Mouse (Mus musculus): ENCODE measurements around the gene Phldb2.
A peak's percentile ranks its signal among the peaks of the same experiment; 100 is the strongest.

Gene Phldb2

DNA sequence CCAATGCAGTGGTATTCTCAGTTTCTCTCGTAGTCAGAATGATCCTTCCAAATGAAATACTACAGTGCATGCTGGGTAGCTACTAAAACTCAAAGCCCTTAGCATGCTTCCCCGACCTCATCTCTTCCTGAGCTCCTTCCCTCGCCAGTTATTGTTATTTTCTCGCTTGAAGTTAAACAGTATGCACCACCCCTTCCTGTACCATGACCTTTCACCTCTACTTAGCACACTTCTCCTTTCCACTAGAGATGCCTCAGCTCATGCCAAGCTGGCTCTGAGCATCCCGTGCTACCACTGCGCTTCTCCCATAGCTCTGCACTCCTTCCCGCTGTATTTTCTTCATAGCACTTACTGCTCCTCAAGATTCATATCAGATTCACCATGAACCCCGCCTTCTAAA is 215.5 kb downstream of the Phldb2 start:
- DNase-seq (ENCODE audit: low read depth, low spot score), result no peak

DNA sequence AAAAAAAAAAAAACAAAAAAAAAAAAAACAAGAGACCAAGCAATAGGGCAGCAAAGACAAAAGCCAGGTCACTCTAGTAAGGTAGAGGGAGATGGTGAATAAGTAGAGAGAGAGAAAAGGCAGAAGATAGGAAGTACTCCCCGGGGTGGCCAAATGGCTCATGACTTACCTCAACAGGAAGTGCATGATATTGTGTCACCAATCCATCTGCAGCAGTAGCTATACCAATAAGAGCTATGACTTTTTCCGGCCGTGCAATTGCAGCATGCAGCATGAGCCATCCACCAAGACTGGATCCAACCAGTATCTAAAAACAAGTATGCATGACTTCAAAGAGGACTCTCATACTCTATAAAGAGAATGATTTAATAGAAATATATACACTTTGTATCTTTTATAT is 216.7 kb downstream of the Phldb2 start:
- no peak for DNase-seq (ENCODE audit: low read depth, low spot score)

DNA sequence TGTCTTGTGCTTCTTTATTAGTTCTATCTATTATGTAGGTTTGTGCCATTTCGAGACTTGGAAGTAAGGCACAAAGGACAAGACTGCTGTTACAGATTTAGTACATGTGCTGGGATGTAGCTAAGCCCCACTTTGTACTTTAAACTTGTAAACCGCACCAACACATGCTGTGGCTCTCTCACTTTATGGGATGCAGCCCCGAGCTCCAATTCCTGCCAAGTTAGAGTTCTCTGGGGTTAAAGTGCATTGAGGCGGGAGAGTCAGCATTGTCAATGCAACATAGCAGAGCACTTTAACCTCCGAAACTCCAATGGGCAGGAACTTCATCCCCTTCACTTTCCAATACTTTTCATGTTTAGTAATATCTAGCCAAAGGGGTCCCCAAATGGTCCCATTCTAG is 224.2 kb downstream of the Phldb2 start:
- DNase-seq (ENCODE audit: low read depth, low spot score), result no peak

- DNase-seq (ENCODE audit: low read depth, low spot score), result peak; percentile 85
Measured at GRCm38 (mm10) chr16:45724742-45725102, 228.7 kb downstream of the Phldb2 start.

GRCm38 (mm10) chr16:45724061-45724741 is 229.2 kb downstream of the Phldb2 start, which contains the start of gene Tagln3:
Gene Tagln3, minus strand, starts transcription at chr16:45724608.
- peak; percentile 69 for DNase-seq (ENCODE audit: low read depth, low spot score)

DNA sequence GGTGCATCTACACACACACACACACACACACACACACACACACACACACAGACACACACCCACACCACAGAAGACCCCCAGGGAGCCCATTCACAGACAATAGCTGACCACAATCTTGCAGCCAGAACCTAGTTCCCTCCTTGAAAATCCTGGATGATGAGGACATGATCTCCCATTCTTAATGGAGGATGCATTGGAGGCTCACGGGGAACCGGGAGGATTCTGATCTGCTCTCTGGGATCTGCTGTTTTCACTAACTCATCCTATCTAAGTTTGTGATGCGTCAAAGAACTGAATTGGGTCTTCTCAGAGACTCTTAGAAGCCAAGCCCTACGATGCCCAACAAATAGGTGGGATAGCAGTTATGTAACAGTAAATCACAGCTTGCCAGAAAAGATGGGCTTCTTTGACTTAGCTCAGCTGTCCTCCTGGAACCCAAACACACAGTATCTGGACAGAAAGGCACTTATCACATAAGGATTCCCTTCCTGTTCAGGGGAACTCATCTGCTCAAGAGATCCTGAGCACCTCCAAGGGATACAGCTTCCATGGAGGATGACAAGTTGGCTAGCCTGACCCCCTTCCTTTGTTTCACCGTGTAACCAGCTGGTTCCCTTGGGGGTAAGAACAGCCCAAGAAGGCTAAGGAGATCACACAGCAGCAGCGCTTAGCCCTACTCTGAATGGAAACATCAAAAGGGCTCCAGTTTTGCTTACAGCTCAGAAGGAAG is 230.1 kb downstream of the Phldb2 start:
- peak; percentile 10 for DNase-seq (ENCODE audit: low read depth, low spot score)

DNA sequence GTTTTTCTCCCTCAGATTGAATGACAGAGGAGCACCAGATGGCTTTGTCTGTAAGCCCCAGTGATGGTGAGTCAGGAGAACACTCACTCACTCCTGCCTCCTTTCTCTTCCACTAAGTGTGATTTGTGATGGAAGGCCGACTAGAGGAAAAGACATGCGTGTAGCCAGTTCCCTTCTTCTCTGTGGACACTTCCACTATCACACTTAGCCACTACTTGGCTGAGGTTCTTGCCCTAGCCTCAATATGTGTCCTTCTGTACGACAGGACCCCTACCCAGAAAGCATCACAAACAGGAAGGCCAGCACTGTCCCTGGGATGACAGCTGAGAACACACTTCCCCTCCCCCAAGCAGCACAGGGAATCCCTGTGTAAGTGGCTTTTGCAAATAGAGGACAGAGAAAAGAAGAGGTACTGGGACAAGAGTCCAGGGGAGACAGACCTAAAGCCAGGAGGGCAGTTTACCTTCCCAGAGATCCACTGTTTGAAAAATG is 230.9 kb downstream of the Phldb2 start:
- DNase-seq (ENCODE audit: low read depth, low spot score), result no peak

DNA sequence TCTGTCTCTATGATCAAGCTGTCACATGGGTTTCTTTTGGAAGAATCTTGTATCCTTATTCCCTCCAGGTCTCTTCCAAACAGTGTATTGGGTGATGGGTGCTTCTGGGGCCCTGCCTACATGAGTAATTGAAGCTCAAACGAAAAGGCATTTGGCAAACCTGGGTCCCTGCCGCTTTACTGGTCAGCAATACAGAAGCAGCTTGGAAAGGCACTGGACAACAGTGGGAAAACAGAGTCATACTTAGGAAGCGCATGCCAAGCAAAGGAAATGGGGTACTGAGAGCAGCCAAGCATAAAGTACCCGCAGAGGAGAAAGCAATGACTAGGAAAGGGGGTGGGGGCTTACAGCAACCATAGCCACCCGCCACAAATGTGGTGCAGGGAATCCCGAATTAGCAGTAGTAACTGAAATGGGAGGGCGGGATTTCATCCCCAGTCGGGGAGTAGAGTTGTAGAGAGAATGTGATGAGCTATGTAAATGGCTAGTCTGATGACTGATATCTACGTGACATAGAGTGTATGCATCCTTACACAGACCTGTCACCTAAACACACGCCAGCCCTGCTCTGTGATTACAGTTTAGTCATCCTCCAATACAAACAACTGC is 233.3 kb downstream of the Phldb2 start:
- no peak for DNase-seq (ENCODE audit: low read depth, low spot score)

- DNase-seq (ENCODE audit: low read depth, low spot score), result no peak
Measured at GRCm38 (mm10) chr16:45718296-45718695, 235.1 kb downstream of the Phldb2 start.

DNA sequence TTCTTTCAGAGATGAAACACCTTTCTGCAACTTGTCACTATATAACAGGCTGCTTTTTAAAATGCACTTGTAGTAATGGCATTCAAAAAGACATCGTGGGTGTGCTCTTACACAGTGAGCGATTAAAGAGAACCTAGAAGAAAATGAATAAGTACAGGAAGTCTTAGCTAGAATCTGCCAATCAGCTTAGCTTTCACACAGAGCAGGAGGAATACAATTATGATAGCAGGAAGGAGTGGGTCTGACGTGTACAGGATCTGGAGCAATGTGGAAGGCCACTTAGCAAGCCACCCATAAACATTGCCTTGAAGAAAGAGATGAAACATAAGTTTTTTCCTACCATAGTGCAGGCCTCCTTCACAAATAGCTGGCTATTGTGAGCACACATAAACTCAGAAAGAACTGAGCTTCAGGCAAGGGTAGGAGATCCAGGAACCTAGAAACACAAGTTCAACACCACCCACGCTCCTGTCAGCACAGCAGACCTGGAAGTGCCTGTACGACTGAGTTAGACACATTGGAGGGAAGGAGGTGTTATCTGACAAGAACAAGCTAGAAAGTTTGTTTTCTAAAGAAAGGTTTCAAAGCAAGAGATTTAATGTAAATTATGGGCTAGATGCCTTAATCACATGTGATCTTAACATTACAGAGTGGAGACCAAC is 238.8 kb downstream of the Phldb2 start:
- no peak for DNase-seq (ENCODE audit: low read depth, low spot score)

DNA sequence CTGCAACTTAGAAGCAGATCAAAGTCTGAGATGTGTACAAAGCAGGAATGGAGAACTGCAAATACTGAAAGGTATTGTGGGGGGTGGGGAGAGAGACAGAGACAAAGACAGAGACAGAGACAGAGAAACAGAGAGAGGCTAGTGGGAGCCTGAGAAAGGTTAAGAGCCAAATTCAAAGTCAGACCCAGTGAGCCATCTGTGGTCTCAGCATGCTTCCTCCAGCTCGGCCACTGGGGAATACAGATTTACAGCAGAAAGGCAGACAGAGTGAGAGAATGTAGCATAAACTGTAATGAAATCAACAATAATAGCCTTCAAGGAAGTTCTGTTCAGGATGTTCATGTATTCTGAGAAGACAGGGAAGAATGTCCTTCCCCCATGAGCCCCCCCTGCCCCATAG is 239.5 kb downstream of the Phldb2 start:
- no peak for DNase-seq (ENCODE audit: low read depth, low spot score)

- no peak for DNase-seq (ENCODE audit: low read depth, low spot score)
Measured at GRCm38 (mm10) chr16:45713261-45713660, 240.1 kb downstream of the Phldb2 start.

GRCm38 (mm10) chr16:45711263-45711662 is 242.1 kb downstream of the Phldb2 start:
- peak; percentile 39 for DNase-seq (ENCODE audit: low read depth, low spot score)

- no peak for DNase-seq (ENCODE audit: low read depth, low spot score)
Measured at GRCm38 (mm10) chr16:45699301-45699700, 254.1 kb downstream of the Phldb2 start.

DNA sequence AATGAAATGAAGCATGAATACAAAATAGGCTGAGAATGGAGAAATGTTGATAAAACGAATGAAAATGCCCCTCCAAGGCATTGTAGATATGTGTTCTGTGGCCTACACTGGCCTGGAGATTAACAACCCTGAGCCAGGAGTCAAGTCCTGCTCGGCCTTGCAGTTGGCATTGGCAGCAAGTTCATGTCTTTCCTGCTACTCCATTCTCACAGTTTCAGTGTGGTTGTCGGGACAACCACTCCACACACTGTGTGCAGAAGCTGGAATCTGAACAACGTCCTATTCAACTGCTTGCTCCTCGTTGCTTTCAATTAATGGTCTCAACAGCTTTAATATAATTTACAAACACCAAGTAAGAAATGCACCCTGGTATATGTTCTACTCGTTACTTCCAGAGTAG is 255.4 kb downstream of the Phldb2 start:
- no peak for DNase-seq (ENCODE audit: low read depth, low spot score)
